Mouse (Mus musculus): ENCODE results near the gene Nsun7.
A peak's percentile ranks its signal among the peaks of the same experiment; 100 is the strongest.

DNA sequence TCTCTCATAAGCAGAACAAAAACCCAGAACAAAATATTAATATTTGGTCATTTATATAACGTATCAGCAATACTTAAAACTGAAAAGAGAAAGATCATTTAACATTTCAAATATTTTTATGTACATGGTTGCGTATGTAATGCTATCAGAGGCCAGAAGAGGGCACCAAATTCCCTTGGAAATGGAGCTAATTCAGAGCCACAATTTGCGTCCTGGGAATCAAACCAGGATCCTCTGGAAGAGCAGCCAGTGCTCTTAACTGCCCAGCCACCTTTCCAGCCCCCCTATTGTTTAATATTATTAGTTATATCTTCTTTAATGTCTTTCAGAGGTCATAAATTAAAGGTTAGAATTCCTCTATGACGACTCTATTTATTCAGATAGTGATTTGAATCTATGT lies 3.7 kb downstream of the Nsun7 start:
- TF ChIP-seq POLR2A (IDR thresholded peaks at IDR 0.05; ENCODE audit: borderline replicate concordance, extremely low read depth, insufficient read depth, insufficient read length, poor library complexity, severe bottlenecking) = no peak
- TF ChIP-seq CTCF (IDR thresholded peaks at IDR 0.05; ENCODE audit: borderline replicate concordance, extremely low read depth, insufficient read depth, insufficient read length) = peak; percentile 56; the same call in 1 of the 2 replicates
